Mouse (Mus musculus): Measurements from ENCODE around the gene Tfap2a.

DNA sequence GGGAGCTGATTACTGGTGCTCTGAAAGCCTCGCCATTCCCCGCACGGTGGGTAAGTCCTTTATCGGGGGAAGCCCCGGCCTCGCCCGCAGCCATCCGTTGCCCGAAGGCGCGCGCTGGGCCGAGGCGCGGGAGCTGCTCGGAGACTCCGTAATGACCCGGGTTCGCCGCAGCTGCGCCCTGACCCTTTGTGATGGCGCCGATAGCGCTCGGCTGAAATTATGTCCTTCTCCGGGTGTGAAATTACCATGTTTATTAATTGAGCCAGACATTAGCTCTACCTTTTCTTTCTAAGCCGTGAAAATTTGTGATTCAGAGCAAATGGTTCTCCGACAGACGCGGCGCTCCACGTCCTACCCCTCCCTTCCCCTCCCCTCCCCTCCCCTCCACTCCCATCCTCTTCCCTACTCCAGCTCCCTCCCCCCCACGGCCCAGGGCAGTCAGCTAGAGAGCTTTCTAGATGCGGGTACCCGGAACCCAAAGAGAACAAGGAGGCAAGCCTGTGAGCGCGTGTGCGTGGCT lies 34.1 kb downstream of the Tfap2a start:
- TF ChIP-seq POLR2A (IDR thresholded peaks at IDR 0.05; ENCODE audit: insufficient read depth, low read depth, low read length): no peak
- no peak for TF ChIP-seq CTCF (IDR thresholded peaks at IDR 0.05; ENCODE audit: insufficient read depth, low read depth, low read length)
